Mouse (Mus musculus) CH12.LX (cell line): ENCODE results near the gene Epop. TPM values are rescaled to one million over a fixed set of nuclear protein-coding genes. Genes with fewer than 3 reads are reported as not detected.
"Not testable (repeated sequence)": the region's sequence is repeated elsewhere in the genome, so short reads cannot be mapped to it uniquely, and the experiment has no call there.

Experiments
- DNase-seq: peaks from one replicate; pipeline ENCODE4 v3.0.0-alpha.2; 2013; ENCODE audit errors: extremely low read depth
- H3K27ac ChIP-seq: 2 replicates; pipeline ENCODE4 v1.5.1; 2012; ENCODE audit warnings: low read depth, mild to moderate bottlenecking, control low read depth, moderate library complexity; ENCODE audit not compliant: insufficient read depth
- H3K27me3 ChIP-seq: replicated peaks from 2 replicates; pipeline ENCODE3; 2012; ENCODE audit warnings: inconsistent platforms
- H3K36me3 ChIP-seq, 2 experiments: replicated peaks in 1 of 2; 2 replicates each; pipeline versions ENCODE3 to v1.6.1; 2012; ENCODE audit warnings: inconsistent platforms in 1 of 2, low read length in 1 of 2, mild to moderate bottlenecking in 1 of 2, mixed read lengths in 1 of 2, moderate library complexity in 1 of 2; ENCODE audit not compliant: control insufficient read depth in 1 of 2, insufficient read depth in 1 of 2
- H3K4me1 ChIP-seq, 2 experiments: 2 replicates each; pipeline ENCODE4 v1.6.1; 2012; ENCODE audit warnings: inconsistent platforms in 1 of 2, moderate library complexity in 1 of 2; ENCODE audit not compliant: insufficient read depth in 2 of 2, control insufficient read depth in 1 of 2
- H3K4me2 ChIP-seq: 2 replicates; pipeline ENCODE4 v1.6.1; 2012; ENCODE audit warnings: low read depth, mild to moderate bottlenecking, control low read depth; ENCODE audit not compliant: poor library complexity, insufficient read depth, severe bottlenecking
- H3K4me3 ChIP-seq, 3 experiments: fragments of 150-350 bp in 1 of 3; sonication (generic) in 1 of 3; replicated peaks in 1 of 3; 2 replicates each; pipeline versions ENCODE3 to v1.5.1; 2011 to 2012; ENCODE audit warnings: low read depth in 2 of 3, low read length in 2 of 3, mild to moderate bottlenecking in 2 of 3, moderate library complexity in 2 of 3, control low read depth in 1 of 3, improper control_type of control experiment in 1 of 3, inconsistent platforms in 1 of 3, mixed read lengths in 1 of 3; ENCODE audit not compliant: poor library complexity in 1 of 3
- H3K79me2 ChIP-seq: replicated peaks from 2 replicates; pipeline ENCODE4 v1.6.1; 2012; ENCODE audit warnings: mild to moderate bottlenecking, moderate library complexity; ENCODE audit not compliant: control insufficient read depth, poor library complexity, insufficient read depth, severe bottlenecking; ENCODE audit errors: extremely low read depth
- H3K9ac ChIP-seq: 2 replicates; pipeline ENCODE4 v1.6.1; 2012; ENCODE audit warnings: low read depth, mild to moderate bottlenecking, control low read depth, moderate library complexity; ENCODE audit not compliant: insufficient read depth
- H3K9me3 ChIP-seq: replicated peaks from 2 replicates; pipeline ENCODE3; 2012; ENCODE audit warnings: low read length, inconsistent platforms, mixed read lengths
- BHLHE40 ChIP-seq: IDR thresholded peaks from 2 replicates; pipeline ENCODE4 v1.6.1; 2011; ENCODE audit warnings: mild to moderate bottlenecking, low read depth, low read length, improper control_type of control experiment
- ELF1 ChIP-seq: IDR thresholded peaks from 2 replicates; pipeline ENCODE4 v1.6.1; 2014; ENCODE audit warnings: low read depth, mild to moderate bottlenecking, inconsistent platforms, low read length, improper control_type of control experiment
- HCFC1 ChIP-seq: IDR thresholded peaks from 2 replicates; pipeline ENCODE4 v1.6.1; 2012; ENCODE audit warnings: low read depth, mild to moderate bottlenecking, inconsistent platforms, low read length, improper control_type of control experiment
- KAT2A ChIP-seq: IDR thresholded peaks from 2 replicates; pipeline ENCODE4 v1.6.1; 2012; ENCODE audit warnings: low read length, improper control_type of control experiment, inconsistent platforms; ENCODE audit not compliant: insufficient replicate concordance
- MEF2A ChIP-seq: IDR thresholded peaks from 2 replicates; pipeline ENCODE4 v1.6.1; 2014; ENCODE audit warnings: low read depth, mild to moderate bottlenecking, inconsistent platforms, low read length, improper control_type of control experiment, borderline replicate concordance
- MXI1 ChIP-seq: IDR thresholded peaks from 2 replicates; pipeline ENCODE4 v1.6.1; 2011; ENCODE audit warnings: mild to moderate bottlenecking, low read depth, low read length, improper control_type of control experiment
- NELFE ChIP-seq: IDR thresholded peaks from 2 replicates; pipeline ENCODE4 v1.6.1; 2011; ENCODE audit warnings: low read depth, low read length, improper control_type of control experiment
- SIN3A ChIP-seq: IDR thresholded peaks from 2 replicates; pipeline ENCODE4 v1.6.1; 2012; ENCODE audit warnings: low read length, improper control_type of control experiment, inconsistent platforms
- TBP ChIP-seq: conservative IDR thresholded peaks from 2 replicates; pipeline ENCODE4 v1.6.1; 2011; ENCODE audit warnings: low read depth, low read length, improper control_type of control experiment
- TCF12 ChIP-seq: IDR thresholded peaks from 2 replicates; pipeline ENCODE4 v1.6.1; 2014; ENCODE audit warnings: low read depth, mild to moderate bottlenecking, inconsistent platforms, low read length, improper control_type of control experiment
- USF2 ChIP-seq: conservative IDR thresholded peaks from 2 replicates; pipeline ENCODE4 v1.6.1; 2011; ENCODE audit warnings: low read depth, low read length, improper control_type of control experiment
- ZC3H11A ChIP-seq: IDR thresholded peaks from 2 replicates; pipeline ENCODE4 v1.6.1; 2012; ENCODE audit warnings: low read depth, mild to moderate bottlenecking, inconsistent platforms, low read length, improper control_type of control experiment
- ZNF384 ChIP-seq: IDR thresholded peaks from 2 replicates; pipeline ENCODE4 v1.6.1; 2012; ENCODE audit warnings: low read depth, low read length, improper control_type of control experiment, inconsistent platforms
- dilution Hi-C: fragments of 300-500 bp; cut with MboI; formaldehyde crosslinking; loops from 2 replicates; pipeline ENCODE4 v1.14.3; 2020; ENCODE audit warnings: low sequenced_read_pairs; ENCODE audit not compliant: extremely low pct_unique_long_range_greater_than_20kb, extremely low pct_ligation_motif_present
- in situ Hi-C: fragments of 300-500 bp; cut with MboI; formaldehyde crosslinking; loops from 3 replicates; pipeline ENCODE4 v1.14.3; 2019; ENCODE audit warnings: low sequenced_read_pairs, low pct_ligation_motif_present, low pct_unique_long_range_greater_than_20kb, mixed read lengths
- polyA plus RNA-seq: library from polyadenylated mRNA; unstranded; fragments of >175 nt; gene quantifications from 2 replicates; pipeline ENCODE4 v1.2.1, GENCODE M21; 2012; ENCODE audit warnings: low read depth; ENCODE audit not compliant: insufficient read length
- total RNA-seq, 2 experiments: library from RNA; depleted of rRNA; stranded (reverse); fragments of 300-350 nt in 1 of 2; fragments of >200 nt in 1 of 2; gene quantifications; 2 replicates each; pipeline ENCODE4 v1.2.3; 2012 to 2014

Epop gene
- total and polyA plus RNA-seq, 3 experiments: 2.1 to 8.4 (median 4.2) TPM

DNA sequence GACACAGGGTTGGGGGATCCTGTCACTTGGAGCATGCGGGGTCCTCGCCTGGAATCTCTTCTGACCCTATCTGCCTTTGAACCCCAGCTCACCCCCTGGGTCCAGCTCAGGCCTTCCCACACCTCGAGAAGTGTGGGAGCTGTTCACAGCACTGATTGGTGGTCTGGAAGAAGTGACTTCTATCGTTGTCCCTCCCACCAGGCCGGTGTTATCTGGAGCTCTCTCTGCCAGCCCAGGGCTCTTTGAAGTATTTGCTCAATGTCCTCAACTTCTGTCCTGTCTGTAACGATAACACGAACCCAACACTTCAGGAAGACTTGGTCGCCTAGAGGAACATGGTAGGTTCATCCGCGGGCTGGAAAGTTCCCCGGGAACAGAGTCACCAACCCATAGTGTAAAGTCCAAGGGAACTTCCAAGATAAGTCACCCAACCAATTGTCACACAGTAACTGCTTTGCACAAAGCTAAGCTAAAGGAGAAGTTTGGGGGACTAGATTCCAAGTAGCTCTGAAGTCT lies 29.3 kb upstream of the Epop start:
- peaks cover 3% of the 10 kb centered on the region for H3K9me3 ChIP-seq
- H3K79me2 ChIP-seq: peaks cover 18% of the 10 kb centered on the region
- H3K9ac ChIP-seq: peak overlapping the region; percentile 82
- in situ Hi-C loops: no loop called here
- TF ChIP-seq ZC3H11A (no peak), HCFC1 (no peak), BHLHE40 (no peak), MEF2A (no peak), NELFE (peak; percentile 8; the same call in 1 of the 2 replicates), KAT2A (0 out of 2 replicates have a peak, but pooled peaks have one; percentile 20)
- TF ChIP-seq, all 38 proteins: peak for 2
- H3K27me3 ChIP-seq: no peaks in the 10 kb centered on the region
- H3K4me3 ChIP-seq: peak overlapping the region; percentile 82 to 88 (median 87)
- peaks cover 14 to 42% of the 10 kb centered on the region in 2 experiments for H3K36me3 ChIP-seq
- no peak for DNase-seq
- dilution Hi-C loops: no loop called here
- peak overlapping the region; percentile 98 for H3K27ac ChIP-seq
- H3K4me2 ChIP-seq: peak overlapping the region; percentile 87
- H3K4me1 ChIP-seq: peaks cover 17 to 48% of the 10 kb centered on the region in 2 experiments

DNA sequence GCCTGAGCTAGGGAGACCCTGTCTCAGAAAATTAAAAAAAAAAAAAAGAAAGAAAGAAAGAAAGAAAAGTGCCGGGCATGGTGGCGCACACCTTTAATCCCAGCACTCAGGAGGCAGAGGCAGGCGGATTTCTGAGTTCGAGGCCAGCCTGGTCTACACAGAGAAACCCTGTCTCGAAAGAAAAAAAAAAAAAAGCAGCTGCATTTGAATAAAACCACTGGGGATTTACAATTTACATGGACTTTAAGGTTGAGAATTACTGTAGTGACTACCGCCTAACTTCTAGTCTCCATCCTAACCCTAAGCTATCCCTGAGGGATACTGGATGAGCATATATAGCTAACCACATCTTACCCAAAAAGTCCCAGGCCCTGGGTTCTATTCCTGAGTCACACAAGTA lies 28.5 kb upstream of the Epop start:
- Histone ChIP-seq H3K27ac (peak overlapping the region; percentile 98), H3K4me3 (peak overlapping the region; percentile 5 to 88 (median 82)), H3K36me3 (peaks cover 17 to 47% of the 10 kb centered on the region in 2 experiments), H3K9ac (peak overlapping the region; percentile 82; the same call in 1 of the 2 replicates), H3K4me1 (peaks cover 17 to 48% of the 10 kb centered on the region in 2 experiments), H3K4me2 (peak overlapping the region; percentile 87)
- in situ Hi-C loops, H3K27me3 ChIP-seq, H3K9me3 ChIP-seq, H3K79me2 ChIP-seq, dilution Hi-C loops: not testable (repeated sequence)
- DNase-seq: peak; percentile 56
- TF ChIP-seq ZNF384 (peak; percentile 94), TBP (0 out of 2 replicates have a peak, but pooled peaks have one; percentile 26)

- Histone ChIP-seq H3K4me2 (peak overlapping the region; percentile 19), H3K4me3 (peak overlapping the region in 2 of 3 experiments; percentile 1 to 33), H3K9ac (peak overlapping the region; percentile 15), H3K36me3 (peaks cover 17 to 47% of the 10 kb centered on the region in 2 experiments), H3K27ac (peak overlapping the region; percentile 72), H3K9me3 (peaks cover 7% of the 10 kb centered on the region), H3K27me3 (no peaks in the 10 kb centered on the region), H3K79me2 (peaks cover 5% of the 10 kb centered on the region; the same call in 1 of the 2 replicates), H3K4me1 (peaks cover 17 to 52% of the 10 kb centered on the region in 2 experiments)
- no peak for DNase-seq
- in situ Hi-C loops: no loop called here
- dilution Hi-C loops: no loop called here
- TF ChIP-seq TCF12 (0 out of 2 replicates have a peak, but pooled peaks have one; percentile 13), ELF1 (0 out of 2 replicates have a peak, but pooled peaks have one; percentile 23), MXI1 (peak; percentile 54; the same call in 1 of the 2 replicates), USF2 (no peak), SIN3A (peak; percentile 45; the same call in 1 of the 2 replicates)
Measured at GRCm38 (mm10) chr11:97657184-97657945, 27.9 kb upstream of the Epop start.
